In genomic region chr11:55772538-55772937, GRCm38 (mm10) we compare ENCODE assay signal across 13 mouse cellular contexts.
"Had no signal": no experiment of that assay in that cellular context is flagged by ENCODE, and none has a peak within 500 bp of the region (broad histone marks: within the 10 kb centered on the region; RNA-seq: fewer than 3 reads in every experiment).

No protein-coding gene starts in this region.

- H3K36me3 ChIP-seq: limb, embryonic 15.5 days; liver, embryonic 12.5 days; midbrain, embryonic 10.5 days had no signal

- DNase-seq: kidney, adult 8-10 months; kidney, postnatal 4 days; lung, embryonic 14.5 days; lung, postnatal 10 days; lung, postnatal 4 days; retina, postnatal 1 day; right cerebral cortex, postnatal 14 days; thymus, postnatal 4 days had no signal

- H3K9me3 ChIP-seq: limb, embryonic 15.5 days; liver, embryonic 12.5 days; midbrain, embryonic 10.5 days had no signal

- H3K27me3 ChIP-seq: limb, embryonic 15.5 days; liver, embryonic 12.5 days had no signal

- H3K9ac ChIP-seq: limb, embryonic 15.5 days; liver, embryonic 12.5 days; lung, embryonic 14.5 days had no signal

- ATAC-seq: intestine, embryonic 16.5 days; liver, embryonic 12.5 days had no signal

- H3K4me2 ChIP-seq: limb, embryonic 15.5 days; liver, embryonic 12.5 days; lung, embryonic 14.5 days had no signal

- H3K4me3 ChIP-seq: limb, embryonic 15.5 days; liver, embryonic 12.5 days; midbrain, embryonic 10.5 days had no signal

- H3K4me1 ChIP-seq: limb, embryonic 15.5 days; liver, embryonic 12.5 days had no signal

- H3K27ac ChIP-seq: limb, embryonic 15.5 days; liver, embryonic 12.5 days; midbrain, embryonic 10.5 days; stomach, postnatal 0 days had no signal
